Mouse (Mus musculus): ENCODE results near the gene Slc46a1. TPM values are rescaled to one million over a fixed set of nuclear protein-coding genes. Genes with fewer than 3 reads are reported as not detected.

Slc46a1 gene
- polyA plus RNA-seq, 1 experiment: 7.8 TPM

GRCm38 (mm10) chr11:78518931-78519330, 53.4 kb downstream of the Slc46a1 start:
- Histone ChIP-seq H3K4me1 (ENCODE audit: control insufficient read depth, insufficient read depth, low read length) (peaks cover 2% of the 10 kb centered on the region; the same call in 1 of the 2 replicates), H3K36me3 (ENCODE audit: control insufficient read depth, insufficient read depth, low read length) (peaks cover 10% of the 10 kb centered on the region), H3K27ac (ENCODE audit: control insufficient read depth, insufficient read depth, low read depth, low read length) (no peak overlapping the region), H3K27me3 (ENCODE audit: control insufficient read depth, insufficient read depth, low read length) (no peaks in the 10 kb centered on the region), H3K4me3 (ENCODE audit: control insufficient read depth, low read depth, low read length) (no peak overlapping the region)
- no peak for TF ChIP-seq POLR2A (IDR thresholded peaks at IDR 0.05; ENCODE audit: control insufficient read depth, low read depth, low read length)
- no peak for TF ChIP-seq CTCF (IDR thresholded peaks at IDR 0.05; ENCODE audit: control insufficient read depth, insufficient read depth, insufficient replicate concordance, low read depth, low read length)

Other genes with a start within 250 kb of the Slc46a1 start
- 34.2 and 35.3 TPM in 2 replicates for gene Sdf2, start 220.0 kb upstream of the Slc46a1 start, polyA plus RNA-seq (2012; rRNA removed)
- gene Supt6, start 219.7 kb upstream of the Slc46a1 start, polyA plus RNA-seq (2012; rRNA removed): 20.1 and 22.2 TPM in 2 replicates
- 125 and 133 TPM in 2 replicates for gene 2610507B11Rik, start 203.9 kb upstream of the Slc46a1 start, polyA plus RNA-seq (2012; rRNA removed)
- 0.22 and 0.28 TPM in 2 replicates for gene BC030499, start 174.9 kb upstream of the Slc46a1 start, polyA plus RNA-seq (2012; rRNA removed)
- 54.3 and 56.0 TPM in 2 replicates for gene Spag5, start 164.2 kb upstream of the Slc46a1 start, polyA plus RNA-seq (2012; rRNA removed)
- gene Aldoc, start 142.7 kb upstream of the Slc46a1 start, polyA plus RNA-seq (2012; rRNA removed): 5.8 and 7.4 TPM in 2 replicates
- gene Pigs, start 137.3 kb upstream of the Slc46a1 start, polyA plus RNA-seq (2012; rRNA removed): 57.4 and 69.7 TPM in 2 replicates
- 47.2 and 66.7 TPM in 2 replicates for gene Unc119, start 122.2 kb upstream of the Slc46a1 start, polyA plus RNA-seq (2012; rRNA removed)
- gene Foxn1, start 79.1 kb upstream of the Slc46a1 start, polyA plus RNA-seq (2012; rRNA removed): not detected in 2 replicates
- gene Slc13a2, start 43.5 kb upstream of the Slc46a1 start, polyA plus RNA-seq (2012; rRNA removed): 2.8 and 3.1 TPM in 2 replicates
- 2.5 TPM in 2 replicates for gene Sarm1, start 32.1 kb downstream of the Slc46a1 start, polyA plus RNA-seq (2012; rRNA removed)
- 0.77 and 0.78 TPM in 2 replicates for gene Vtn, start 33.4 kb downstream of the Slc46a1 start, polyA plus RNA-seq (2012; rRNA removed)
- gene Sebox, start 37.8 kb downstream of the Slc46a1 start, polyA plus RNA-seq (2012; rRNA removed): not detected in 2 replicates
- gene Tmem199, start 46.5 kb downstream of the Slc46a1 start, polyA plus RNA-seq (2012; rRNA removed): 16.0 and 19.2 TPM in 2 replicates
- gene Poldip2, start 46.5 kb downstream of the Slc46a1 start, polyA plus RNA-seq (2012; rRNA removed): 111 and 129 TPM in 2 replicates
- 9.8 and 10.0 TPM in 2 replicates for gene Tnfaip1, start 70.6 kb downstream of the Slc46a1 start, polyA plus RNA-seq (2012; rRNA removed)
- 62.1 and 64.8 TPM in 2 replicates for gene Ift20, start 70.7 kb downstream of the Slc46a1 start, polyA plus RNA-seq (2012; rRNA removed)
- 491 and 534 TPM in 2 replicates for gene Tmem97, start 85.1 kb downstream of the Slc46a1 start, polyA plus RNA-seq (2012; rRNA removed)
- 10.8 and 12.0 TPM in 2 replicates for gene Nlk, start 231.7 kb downstream of the Slc46a1 start, polyA plus RNA-seq (2012; rRNA removed)